Mouse (Mus musculus): Measurements from ENCODE around the gene Mrps6. TPM values are rescaled to one million over a fixed set of nuclear protein-coding genes. Genes with fewer than 3 reads are reported as not detected.

The Mrps6 gene
- polyA plus RNA-seq, 1 experiment from 2014 or later = 100.0 TPM

DNA sequence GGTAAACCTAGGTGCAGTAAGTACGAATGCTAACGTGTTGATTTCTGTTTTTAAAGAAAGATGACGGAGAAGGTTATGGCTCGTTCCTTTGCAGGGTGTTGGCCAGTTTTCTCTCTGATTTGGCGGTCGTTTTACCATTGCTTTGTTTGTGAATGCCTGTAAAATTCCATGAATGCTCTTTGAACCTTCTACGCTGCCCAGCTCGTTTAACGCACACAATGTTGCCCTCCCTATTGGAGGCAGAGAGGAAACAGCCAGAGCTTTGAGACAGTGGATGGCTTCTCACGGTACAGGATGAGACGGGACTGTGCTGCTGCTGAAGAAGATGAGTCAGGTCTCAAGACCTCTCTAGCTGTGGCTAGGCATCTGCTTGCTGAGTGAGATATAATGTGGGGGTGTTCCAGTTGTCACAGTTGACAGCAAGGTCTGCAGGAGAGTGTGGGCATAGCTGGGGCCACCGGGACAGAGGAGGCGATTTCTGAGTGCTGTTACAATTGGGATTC is 61.0 kb downstream of the Mrps6 start:
- H3K4me1 ChIP-seq (ENCODE audit: control insufficient read depth, insufficient read depth, low read length) = 0 out of 2 replicates have a peak, but pooled peaks cover 2% of the 10 kb centered on the region
- H3K4me3 ChIP-seq (ENCODE audit: low read depth, low read length) = no peak overlapping the region
- H3K36me3 ChIP-seq (ENCODE audit: control insufficient read depth, insufficient read depth, low read length) = no peaks in the 10 kb centered on the region
- no peaks in the 10 kb centered on the region for H3K27me3 ChIP-seq (ENCODE audit: control insufficient read depth, insufficient read depth, low read length)
- H3K9ac ChIP-seq (ENCODE audit: low read length) = no peak overlapping the region
- no peak for DNase-seq (ENCODE audit: low spot score)
- no peak overlapping the region for H3K4me2 ChIP-seq (ENCODE audit: low read depth, severe bottlenecking)
- ATAC-seq (ENCODE audit: insufficient number of reproducible peaks, low FRiP score, low TSS enrichment, low read depth) = no peak
- no peak overlapping the region for H3K27ac ChIP-seq (replicated peaks; ENCODE audit: low read depth, low read length)
- H3K9me3 ChIP-seq (ENCODE audit: control insufficient read depth, low read length) = no peaks in the 10 kb centered on the region
- WGBS = 64% methylated on average over 13 of the region's 13 CpGs

DNA sequence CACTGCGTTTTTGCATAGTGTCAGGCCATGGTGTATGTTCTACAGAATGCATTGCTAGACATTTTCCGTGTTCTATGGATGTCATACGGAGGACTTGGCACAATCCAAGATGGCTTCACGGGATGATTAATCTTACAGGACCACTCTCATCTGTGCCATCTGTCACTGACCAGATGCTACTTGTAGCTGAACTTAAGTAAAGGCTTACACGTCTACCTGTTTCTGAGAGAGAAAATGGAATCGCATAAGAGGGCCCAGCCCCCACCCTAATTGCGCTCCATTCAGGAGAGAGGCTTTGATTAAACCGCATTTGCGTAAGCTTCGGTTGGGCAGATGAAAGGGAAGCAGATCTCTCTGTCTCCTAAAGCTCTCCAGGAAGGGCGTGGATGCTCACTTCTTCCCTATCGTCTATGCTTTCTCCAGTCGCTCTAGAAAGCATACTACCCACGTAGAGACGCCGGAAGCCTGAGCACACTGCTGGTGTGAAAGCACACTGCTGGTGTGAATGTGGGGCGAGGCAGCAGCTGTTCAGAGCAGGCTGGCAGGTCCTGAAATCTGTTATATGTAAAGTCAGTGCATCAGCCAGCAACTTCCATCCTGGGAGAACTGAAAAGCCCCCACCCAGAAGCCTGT is 62.9 kb downstream of the Mrps6 start:
- no peak for DNase-seq (ENCODE audit: low spot score)
- no peak for ATAC-seq (ENCODE audit: insufficient number of reproducible peaks, low FRiP score, low TSS enrichment, low read depth)
- H3K4me3 ChIP-seq (ENCODE audit: low read depth, low read length) = no peak overlapping the region
- no peak overlapping the region for H3K9ac ChIP-seq (ENCODE audit: low read length)
- no peaks in the 10 kb centered on the region for H3K36me3 ChIP-seq (ENCODE audit: control insufficient read depth, insufficient read depth, low read length)
- no peaks in the 10 kb centered on the region for H3K9me3 ChIP-seq (ENCODE audit: control insufficient read depth, low read length)
- H3K4me2 ChIP-seq (ENCODE audit: low read depth, severe bottlenecking) = no peak overlapping the region
- no peaks in the 10 kb centered on the region for H3K4me1 ChIP-seq (ENCODE audit: control insufficient read depth, insufficient read depth, low read length)
- WGBS = 73% methylated on average over 17 of the region's 17 CpGs
- H3K27ac ChIP-seq (replicated peaks; ENCODE audit: low read depth, low read length) = no peak overlapping the region
- no peaks in the 10 kb centered on the region for H3K27me3 ChIP-seq (ENCODE audit: control insufficient read depth, insufficient read depth, low read length)

DNA sequence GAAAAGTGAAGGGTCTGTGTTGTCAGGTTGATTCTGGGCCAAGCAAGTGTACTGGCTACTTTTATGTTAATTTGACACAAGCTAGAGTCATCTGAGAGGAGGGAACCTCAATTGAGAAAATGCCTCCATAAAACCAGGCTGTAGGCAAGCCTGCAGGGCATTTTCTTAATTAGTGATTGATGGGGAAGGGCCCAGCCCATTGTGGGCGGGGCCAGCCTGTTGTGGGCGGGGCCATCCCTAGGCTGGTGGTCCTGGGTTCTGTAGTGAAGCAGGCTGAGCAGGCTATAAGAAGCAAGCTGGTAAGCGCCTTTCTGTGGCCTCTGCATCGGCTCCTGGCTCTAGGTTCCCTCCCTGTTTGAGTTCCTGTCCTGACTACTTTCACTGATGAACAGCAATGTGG is 69.2 kb downstream of the Mrps6 start:
- Histone ChIP-seq H3K9me3 (ENCODE audit: control insufficient read depth, low read length) (no peaks in the 10 kb centered on the region), H3K27me3 (ENCODE audit: control insufficient read depth, insufficient read depth, low read length) (no peaks in the 10 kb centered on the region), H3K4me3 (ENCODE audit: low read depth, low read length) (no peak overlapping the region), H3K36me3 (ENCODE audit: control insufficient read depth, insufficient read depth, low read length) (no peaks in the 10 kb centered on the region), H3K9ac (ENCODE audit: low read length) (no peak overlapping the region), H3K4me2 (ENCODE audit: low read depth, severe bottlenecking) (no peak overlapping the region), H3K4me1 (ENCODE audit: control insufficient read depth, insufficient read depth, low read length) (no peaks in the 10 kb centered on the region), H3K27ac (replicated peaks; ENCODE audit: low read depth, low read length) (no peak overlapping the region)
- DNase-seq (ENCODE audit: low spot score) (no peak), ATAC-seq (ENCODE audit: insufficient number of reproducible peaks, low FRiP score, low TSS enrichment, low read depth) (no peak)
- WGBS = 49% methylated on average over 4 of the region's 4 CpGs

DNA sequence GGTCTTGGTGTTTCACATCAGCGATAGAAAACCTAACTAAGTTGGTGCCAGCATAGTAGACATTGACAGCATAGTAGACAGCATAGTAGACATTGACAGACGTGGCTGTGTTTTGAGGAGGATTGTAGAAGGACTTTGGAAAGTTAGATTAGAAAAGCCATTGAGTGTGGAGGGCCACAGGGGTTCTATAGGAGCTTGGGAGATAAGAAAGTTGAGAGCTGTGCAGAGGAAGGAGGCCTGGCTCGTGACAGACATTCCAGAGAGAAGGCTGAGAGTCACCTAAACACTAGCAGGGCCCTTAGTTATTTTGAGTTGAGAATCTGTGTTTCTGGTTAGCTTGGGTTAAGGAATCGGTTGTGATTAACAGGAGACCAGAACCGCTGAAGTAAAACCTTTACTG is 69.6 kb downstream of the Mrps6 start:
- Histone ChIP-seq H3K4me2 (ENCODE audit: low read depth, severe bottlenecking) (no peak overlapping the region), H3K27me3 (ENCODE audit: control insufficient read depth, insufficient read depth, low read length) (no peaks in the 10 kb centered on the region), H3K4me1 (ENCODE audit: control insufficient read depth, insufficient read depth, low read length) (no peaks in the 10 kb centered on the region), H3K27ac (replicated peaks; ENCODE audit: low read depth, low read length) (no peak overlapping the region), H3K4me3 (ENCODE audit: low read depth, low read length) (no peak overlapping the region), H3K9ac (ENCODE audit: low read length) (no peak overlapping the region), H3K9me3 (ENCODE audit: control insufficient read depth, low read length) (no peaks in the 10 kb centered on the region), H3K36me3 (ENCODE audit: control insufficient read depth, insufficient read depth, low read length) (no peaks in the 10 kb centered on the region)
- ATAC-seq (ENCODE audit: insufficient number of reproducible peaks, low FRiP score, low TSS enrichment, low read depth) = no peak
- WGBS = 84% methylated on average over 5 of the region's 5 CpGs
- no peak for DNase-seq (ENCODE audit: low spot score)

DNA sequence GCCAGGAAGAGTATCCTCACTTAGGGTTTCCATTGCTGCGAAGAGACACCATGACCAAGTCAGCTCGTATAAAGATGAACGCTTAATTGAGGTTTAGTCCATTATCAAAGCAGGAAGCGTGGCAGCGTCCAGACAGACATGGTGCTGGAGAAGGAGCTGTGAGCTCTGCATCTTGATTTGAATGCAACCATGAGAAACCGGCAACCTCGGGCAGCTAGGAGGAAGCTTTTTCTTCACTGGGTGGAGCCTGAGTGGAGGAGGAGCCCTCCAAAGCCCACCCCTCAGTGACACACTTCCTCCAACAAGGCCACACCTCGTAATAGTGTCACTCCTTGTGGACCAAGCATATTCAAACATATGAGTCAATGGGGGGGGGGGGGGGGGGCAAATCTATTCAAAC is 71.8 kb downstream of the Mrps6 start:
- Histone ChIP-seq H3K27ac (replicated peaks; ENCODE audit: low read depth, low read length) (no peak overlapping the region), H3K9me3 (ENCODE audit: control insufficient read depth, low read length) (no peaks in the 10 kb centered on the region), H3K27me3 (ENCODE audit: control insufficient read depth, insufficient read depth, low read length) (no peaks in the 10 kb centered on the region), H3K4me2 (ENCODE audit: low read depth, severe bottlenecking) (no peak overlapping the region), H3K4me1 (ENCODE audit: control insufficient read depth, insufficient read depth, low read length) (no peaks in the 10 kb centered on the region), H3K4me3 (ENCODE audit: low read depth, low read length) (no peak overlapping the region), H3K36me3 (ENCODE audit: control insufficient read depth, insufficient read depth, low read length) (no peaks in the 10 kb centered on the region), H3K9ac (ENCODE audit: low read length) (no peak overlapping the region)
- WGBS = 91% methylated on average over 8 of the region's 8 CpGs
- DNase-seq (ENCODE audit: low spot score) = no peak
- ATAC-seq (ENCODE audit: insufficient number of reproducible peaks, low FRiP score, low TSS enrichment, low read depth) = no peak

DNA sequence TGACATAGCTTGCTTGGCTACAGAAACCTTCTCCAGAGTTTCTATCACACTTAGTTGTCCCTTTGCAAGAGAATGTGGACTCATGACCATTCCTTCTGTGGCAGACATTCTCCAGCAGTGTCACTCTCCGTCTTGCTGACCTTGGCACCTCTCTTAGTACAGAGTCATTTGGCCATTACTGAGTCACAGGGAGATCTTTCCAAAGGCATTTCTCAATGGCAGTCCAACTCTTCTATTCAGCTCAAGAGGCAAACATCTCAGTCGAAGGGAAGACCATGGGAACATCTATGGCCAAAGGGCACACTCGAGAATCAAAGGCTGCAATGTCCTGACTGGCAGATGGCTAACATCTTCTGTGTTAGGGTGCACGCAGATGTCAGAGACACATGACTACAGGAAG is 74.4 kb downstream of the Mrps6 start:
- 83% methylated on average over 4 of the region's 4 CpGs for WGBS
- DNase-seq (ENCODE audit: low spot score) = no peak
- no peak overlapping the region for H3K27ac ChIP-seq (replicated peaks; ENCODE audit: low read depth, low read length)
- H3K4me1 ChIP-seq (ENCODE audit: control insufficient read depth, insufficient read depth, low read length) = no peaks in the 10 kb centered on the region
- ATAC-seq (ENCODE audit: insufficient number of reproducible peaks, low FRiP score, low TSS enrichment, low read depth) = no peak
- H3K36me3 ChIP-seq (ENCODE audit: control insufficient read depth, insufficient read depth, low read length) = no peaks in the 10 kb centered on the region
- no peaks in the 10 kb centered on the region for H3K27me3 ChIP-seq (ENCODE audit: control insufficient read depth, insufficient read depth, low read length)
- no peak overlapping the region for H3K4me2 ChIP-seq (ENCODE audit: low read depth, severe bottlenecking)
- H3K4me3 ChIP-seq (ENCODE audit: low read depth, low read length) = no peak overlapping the region
- H3K9me3 ChIP-seq (ENCODE audit: control insufficient read depth, low read length) = no peaks in the 10 kb centered on the region
- no peak overlapping the region for H3K9ac ChIP-seq (ENCODE audit: low read length)

DNA sequence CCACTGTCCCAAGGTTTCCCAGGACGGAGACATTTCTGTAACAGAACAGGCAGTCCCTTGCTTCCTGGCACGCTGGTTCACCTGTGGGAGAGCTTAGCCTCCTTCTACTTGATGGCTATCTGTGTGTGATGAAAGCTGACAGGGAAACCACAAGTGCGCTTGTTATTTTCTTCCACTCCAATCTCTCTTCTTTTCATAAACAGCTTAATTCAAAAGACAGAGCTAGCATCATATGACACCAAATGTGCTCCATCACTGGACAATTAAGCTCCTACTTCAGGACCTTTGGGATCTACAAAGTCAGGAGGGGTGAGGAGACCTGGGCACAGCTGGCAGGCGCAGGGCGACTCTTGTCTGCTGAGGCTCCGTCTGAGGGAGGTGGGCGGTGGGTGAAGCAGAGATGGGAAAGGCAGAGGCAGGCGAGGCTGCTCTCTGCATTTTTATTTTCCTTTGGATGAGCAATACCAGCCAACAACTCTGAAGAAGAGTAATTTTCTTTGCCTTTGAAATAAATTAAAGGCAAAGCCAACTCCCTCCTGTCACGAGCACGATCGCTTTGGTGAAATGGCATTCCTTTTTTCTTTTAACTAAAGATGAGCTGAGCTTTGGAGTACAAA is 76.2 kb downstream of the Mrps6 start:
- H3K27me3 ChIP-seq (ENCODE audit: control insufficient read depth, insufficient read depth, low read length) = no peaks in the 10 kb centered on the region
- H3K4me2 ChIP-seq (ENCODE audit: low read depth, severe bottlenecking) = no peak overlapping the region
- H3K27ac ChIP-seq (replicated peaks; ENCODE audit: low read depth, low read length) = no peak overlapping the region
- H3K9ac ChIP-seq (ENCODE audit: low read length) = no peak overlapping the region
- DNase-seq (ENCODE audit: low spot score) = no peak
- ATAC-seq (ENCODE audit: insufficient number of reproducible peaks, low FRiP score, low TSS enrichment, low read depth) = no peak
- 0 out of 2 replicates have a peak, but pooled peaks cover under 1% of the 10 kb centered on the region for H3K4me1 ChIP-seq (ENCODE audit: control insufficient read depth, insufficient read depth, low read length)
- WGBS = 89% methylated on average over 11 of the region's 11 CpGs
- no peak overlapping the region for H3K4me3 ChIP-seq (ENCODE audit: low read depth, low read length)
- H3K9me3 ChIP-seq (ENCODE audit: control insufficient read depth, low read length) = no peaks in the 10 kb centered on the region
- no peaks in the 10 kb centered on the region for H3K36me3 ChIP-seq (ENCODE audit: control insufficient read depth, insufficient read depth, low read length)

DNA sequence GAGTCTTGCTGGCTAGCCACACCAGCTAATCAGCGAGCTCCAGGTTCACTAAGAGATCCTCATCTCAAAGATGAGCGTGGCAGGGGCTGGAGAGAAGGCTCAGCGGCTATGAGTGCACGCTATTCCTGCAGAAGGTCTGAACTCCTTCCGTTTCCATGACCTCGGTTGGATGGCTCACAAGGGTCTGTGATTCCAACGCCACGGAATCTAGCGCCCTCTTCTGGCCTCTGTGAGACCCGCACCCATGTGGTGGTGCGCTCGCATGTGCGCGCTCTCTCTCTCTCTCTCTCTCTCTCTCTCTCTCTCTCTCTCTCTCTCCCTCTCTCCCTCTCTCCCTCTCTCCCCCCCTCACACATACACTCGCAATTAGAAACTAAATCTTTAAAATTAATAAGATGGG is 78.2 kb downstream of the Mrps6 start:
- Histone ChIP-seq H3K9me3 (ENCODE audit: control insufficient read depth, low read length) (no peaks in the 10 kb centered on the region), H3K4me2 (ENCODE audit: low read depth, severe bottlenecking) (no peak overlapping the region), H3K4me3 (ENCODE audit: low read depth, low read length) (no peak overlapping the region), H3K36me3 (ENCODE audit: control insufficient read depth, insufficient read depth, low read length) (no peaks in the 10 kb centered on the region), H3K27ac (replicated peaks; ENCODE audit: low read depth, low read length) (no peak overlapping the region), H3K4me1 (ENCODE audit: control insufficient read depth, insufficient read depth, low read length) (peaks cover 6% of the 10 kb centered on the region; the same call in 1 of the 2 replicates), H3K27me3 (ENCODE audit: control insufficient read depth, insufficient read depth, low read length) (no peaks in the 10 kb centered on the region), H3K9ac (ENCODE audit: low read length) (no peak overlapping the region)
- WGBS = 91% methylated on average over 15 of the region's 15 CpGs
- ATAC-seq (ENCODE audit: insufficient number of reproducible peaks, low FRiP score, low TSS enrichment, low read depth) (no peak), DNase-seq (ENCODE audit: low spot score) (no peak)

Data from limb, embryonic 11.5 days (tissue).